Mouse (Mus musculus) hindbrain, postnatal 0 days (tissue): ENCODE data around the gene Ift122. TPM values are rescaled to one million over a fixed set of nuclear protein-coding genes. Genes with fewer than 3 reads are reported as not detected.

Experiments used
- ATAC-seq: fragments of 200-750 bp; cut with Nextera tagmentation; 2 replicates; pipeline ENCODE4 v1.8.0; 2017; ENCODE audit warnings: mild to moderate bottlenecking, moderate TSS enrichment, moderate library complexity
- DNase-seq: peaks from one replicate; pipeline ENCODE4 v3.0.0-alpha.2; 2015; ENCODE audit warnings: low spot score
- H3K27ac ChIP-seq: fragments of 300-500 bp; sonication (generic); 2 replicates; pipeline ENCODE4 v1.5.1; 2014; ENCODE audit warnings: mild to moderate bottlenecking
- H3K27me3 ChIP-seq: fragments of 300-500 bp; sonication (generic); 2 replicates; pipeline ENCODE4 v1.6.1; 2014; ENCODE audit warnings: low read length, mixed read lengths; ENCODE audit not compliant: insufficient read depth
- H3K36me3 ChIP-seq: fragments of 300-500 bp; sonication (generic); 2 replicates; pipeline ENCODE4 v1.6.1; 2014; ENCODE audit warnings: low read length, mixed read lengths; ENCODE audit not compliant: insufficient read depth
- H3K4me1 ChIP-seq: fragments of 300-500 bp; sonication (generic); 2 replicates; pipeline ENCODE4 v1.6.1; 2014; ENCODE audit warnings: antibody characterized with exemption, low read length, mixed read lengths; ENCODE audit not compliant: insufficient read depth
- H3K4me2 ChIP-seq: fragments of 300-500 bp; sonication (generic); 2 replicates; pipeline ENCODE4 v1.6.1; 2014; ENCODE audit warnings: low read depth, mild to moderate bottlenecking, low read length, moderate library complexity, mixed read lengths
- H3K4me3 ChIP-seq: fragments of 300-500 bp; sonication (generic); 2 replicates; pipeline ENCODE4 v1.5.1; 2014; ENCODE audit warnings: low read length
- H3K9ac ChIP-seq: fragments of 300-500 bp; sonication (generic); replicated peaks from 2 replicates; pipeline ENCODE4 v1.6.1; 2014; ENCODE audit warnings: mild to moderate bottlenecking, low read length, moderate library complexity, mixed read lengths
- H3K9me3 ChIP-seq: fragments of 300-500 bp; sonication (generic); 2 replicates; pipeline ENCODE4 v1.6.1; 2016; ENCODE audit warnings: low read length, mixed read lengths
- CTCF ChIP-seq: IDR thresholded peaks from 2 replicates; pipeline ENCODE4 v1.5.1; 2016; ENCODE audit warnings: antibody characterized with exemption, control low read depth, low read depth
- WGBS: fragments of 180-500 bp; shearing (Covaris S2); extraction: QIAGEN DNeasy Blood & Tissue Kit; methylation state at CpG from one replicate; pipeline ENCODE4 v1.1.7; 2014; 5-methylcytosine and 5-hydroxymethylcytosine counted together
- polyA plus RNA-seq: library from polyadenylated mRNA; unstranded; fragments of >200 nt; fragmentation: Nextera tagmentation; extraction: Ambion mirVana; gene quantifications from 2 replicates; pipeline ENCODE4 v1.2.1, GENCODE M21; 2015
- total RNA-seq: library from RNA; depleted of rRNA; stranded (reverse); fragments of >200 nt; gene quantifications from 2 replicates; pipeline ENCODE4 v1.2.3, GENCODE M21; 2014

Gene Ift122
- total and polyA plus RNA-seq, 2 experiments from 2014 or later: 19.7 to 29.3 TPM

GRCm38 (mm10) chr6:115877239-115877638 lies 24.0 kb downstream of the Ift122 start:
- DNase-seq: no peak
- Histone ChIP-seq H3K9ac (no peak overlapping the region), H3K27ac (no peak overlapping the region), H3K4me3 (no peak overlapping the region), H3K4me2 (no peak overlapping the region), H3K27me3 (no peaks in the 10 kb centered on the region), H3K36me3 (peaks cover 18% of the 10 kb centered on the region; the same call in 1 of the 2 replicates), H3K9me3 (no peaks in the 10 kb centered on the region), H3K4me1 (no peaks in the 10 kb centered on the region)
- no peak for TF ChIP-seq CTCF
- ATAC-seq: no peak
- 88% methylated on average over 2 of the region's 2 CpGs for whole genome bisulfite sequencing

- DNase-seq (no peak), ATAC-seq (no peak)
- WGBS: 80% methylated on average over 6 of the region's 6 CpGs
- peaks cover 18% of the 10 kb centered on the region; the same call in 1 of the 2 replicates for H3K36me3 ChIP-seq
- H3K9me3 ChIP-seq: no peaks in the 10 kb centered on the region
- H3K4me1 ChIP-seq: no peaks in the 10 kb centered on the region
- TF ChIP-seq CTCF: no peak
- H3K4me3 ChIP-seq: no peak overlapping the region
- H3K27ac ChIP-seq: no peak overlapping the region
- H3K27me3 ChIP-seq: no peaks in the 10 kb centered on the region
- H3K4me2 ChIP-seq: no peak overlapping the region
- H3K9ac ChIP-seq: no peak overlapping the region
Observed at GRCm38 (mm10) chr6:115878694-115879093, 25.4 kb downstream of the Ift122 start.

- H3K36me3 ChIP-seq: peaks cover 18% of the 10 kb centered on the region; the same call in 1 of the 2 replicates
- H3K4me3 ChIP-seq: no peak overlapping the region
- 84% methylated on average over 6 of the region's 6 CpGs for WGBS
- no peak overlapping the region for H3K27ac ChIP-seq
- TF ChIP-seq CTCF: no peak
- H3K27me3 ChIP-seq: no peaks in the 10 kb centered on the region
- H3K9ac ChIP-seq: no peak overlapping the region
- DNase-seq (no peak), ATAC-seq (no peak)
- no peaks in the 10 kb centered on the region for H3K4me1 ChIP-seq
- H3K9me3 ChIP-seq: no peaks in the 10 kb centered on the region
- H3K4me2 ChIP-seq: no peak overlapping the region
Observed at GRCm38 (mm10) chr6:115879736-115880135, 26.5 kb downstream of the Ift122 start.

- DNase-seq: no peak
- no peak overlapping the region for H3K9ac ChIP-seq
- no peaks in the 10 kb centered on the region for H3K9me3 ChIP-seq
- H3K4me2 ChIP-seq: no peak overlapping the region
- H3K27ac ChIP-seq: no peak overlapping the region
- WGBS: 90% methylated on average over 8 of the region's 8 CpGs
- H3K4me1 ChIP-seq: no peaks in the 10 kb centered on the region
- H3K27me3 ChIP-seq: no peaks in the 10 kb centered on the region
- H3K36me3 ChIP-seq: peaks cover 23% of the 10 kb centered on the region; the same call in 1 of the 2 replicates
- no peak overlapping the region for H3K4me3 ChIP-seq
- TF ChIP-seq CTCF: no peak
- no peak for ATAC-seq
Observed at GRCm38 (mm10) chr6:115880751-115881150, 27.5 kb downstream of the Ift122 start.

- DNase-seq (no peak), ATAC-seq (no peak)
- TF ChIP-seq CTCF: no peak
- Histone ChIP-seq H3K9me3 (no peaks in the 10 kb centered on the region), H3K27ac (no peak overlapping the region), H3K4me2 (no peak overlapping the region), H3K4me1 (no peaks in the 10 kb centered on the region), H3K4me3 (no peak overlapping the region), H3K36me3 (peaks cover 36% of the 10 kb centered on the region; the same call in 1 of the 2 replicates), H3K9ac (no peak overlapping the region), H3K27me3 (no peaks in the 10 kb centered on the region)
Observed at GRCm38 (mm10) chr6:115884018-115884417, 30.7 kb downstream of the Ift122 start.

- Histone ChIP-seq H3K4me2 (no peak overlapping the region), H3K4me1 (peaks cover 9% of the 10 kb centered on the region; the same call in 1 of the 2 replicates), H3K9me3 (no peaks in the 10 kb centered on the region), H3K27ac (no peak overlapping the region), H3K4me3 (no peak overlapping the region), H3K27me3 (no peaks in the 10 kb centered on the region), H3K36me3 (peaks cover 24% of the 10 kb centered on the region; the same call in 1 of the 2 replicates), H3K9ac (no peak overlapping the region)
- DNase-seq: no peak
- no peak for ATAC-seq
- no peak for TF ChIP-seq CTCF
- WGBS: 72% methylated on average over 4 of the region's 4 CpGs
Observed at GRCm38 (mm10) chr6:115886894-115887293, 33.6 kb downstream of the Ift122 start.

- H3K4me2 ChIP-seq: no peak overlapping the region
- peak; percentile 68 for TF ChIP-seq CTCF
- WGBS: 95% methylated on average over 3 of the region's 3 CpGs
- peaks cover 15% of the 10 kb centered on the region; the same call in 1 of the 2 replicates for H3K4me1 ChIP-seq
- ATAC-seq: no peak
- peaks cover 24% of the 10 kb centered on the region; the same call in 1 of the 2 replicates for H3K36me3 ChIP-seq
- no peak overlapping the region for H3K27ac ChIP-seq
- DNase-seq: peak; percentile 34
- H3K9me3 ChIP-seq: no peaks in the 10 kb centered on the region
- H3K27me3 ChIP-seq: no peaks in the 10 kb centered on the region
- no peak overlapping the region for H3K4me3 ChIP-seq
- H3K9ac ChIP-seq: no peak overlapping the region
Observed at GRCm38 (mm10) chr6:115888296-115888695, 35.0 kb downstream of the Ift122 start.
